Mouse (Mus musculus): ENCODE measurements around the gene Veph1. TPM values are rescaled to one million over a fixed set of nuclear protein-coding genes. Genes with fewer than 3 reads are reported as not detected.

The Veph1 gene
- polyA plus RNA-seq (2015; fragmentation: Nextera tagmentation; extraction: Ambion mirVana): 11.9 and 17.6 TPM in 2 replicates

- peak; percentile 85 for ATAC-seq (ENCODE audit: low FRiP score, low TSS enrichment)
- Histone ChIP-seq H3K4me3 (ENCODE audit: low read length) (peak within 1 kb of the TSS; percentile 40), H3K4me1 (ENCODE audit: insufficient read depth, low read length) (peaks cover 18% of the 10 kb centered on the region), H3K9ac (replicated peaks; ENCODE audit: low read length) (peak within 1 kb of the TSS; percentile 48), H3K4me2 (replicated peaks; ENCODE audit: low read depth, low read length) (peak within 1 kb of the TSS; percentile 43), H3K9me3 (ENCODE audit: low read length) (no peaks in the 10 kb centered on the region), H3K27ac (ENCODE audit: low read length) (peak within 1 kb of the TSS; percentile 88), H3K27me3 (ENCODE audit: insufficient read depth, low read length) (no peaks in the 10 kb centered on the region), H3K36me3 (ENCODE audit: insufficient read depth, low read length) (no peaks in the 10 kb centered on the region)
- WGBS: 24% methylated on average over 11 of the region's 11 CpGs
These were observed at the start of gene Veph1 for GRCm38 (mm10) chr3:66296545-66296944. Veph1 (minus strand) TSS chr3:66296837.

GRCm38 (mm10) chr3:66340742-66341141 is 44.1 kb upstream of the Veph1 start:
- 80% methylated on average over 2 of the region's 2 CpGs for WGBS
- Histone ChIP-seq H3K4me1 (ENCODE audit: insufficient read depth, low read length) (no peaks in the 10 kb centered on the region), H3K4me2 (replicated peaks; ENCODE audit: low read depth, low read length) (no peak overlapping the region), H3K27me3 (ENCODE audit: insufficient read depth, low read length) (no peaks in the 10 kb centered on the region), H3K36me3 (ENCODE audit: insufficient read depth, low read length) (no peaks in the 10 kb centered on the region), H3K9me3 (ENCODE audit: low read length) (no peaks in the 10 kb centered on the region), H3K27ac (ENCODE audit: low read length) (no peak overlapping the region), H3K4me3 (ENCODE audit: low read length) (no peak overlapping the region), H3K9ac (replicated peaks; ENCODE audit: low read length) (no peak overlapping the region)
- no peak for ATAC-seq (ENCODE audit: low FRiP score, low TSS enrichment)

- 79% methylated on average over 9 of the region's 9 CpGs for WGBS
- Histone ChIP-seq H3K4me1 (ENCODE audit: insufficient read depth, low read length) (no peaks in the 10 kb centered on the region), H3K27ac (ENCODE audit: low read length) (no peak overlapping the region), H3K27me3 (ENCODE audit: insufficient read depth, low read length) (no peaks in the 10 kb centered on the region), H3K36me3 (ENCODE audit: insufficient read depth, low read length) (no peaks in the 10 kb centered on the region), H3K9me3 (ENCODE audit: low read length) (no peaks in the 10 kb centered on the region), H3K9ac (replicated peaks; ENCODE audit: low read length) (no peak overlapping the region), H3K4me2 (replicated peaks; ENCODE audit: low read depth, low read length) (no peak overlapping the region), H3K4me3 (ENCODE audit: low read length) (no peak overlapping the region)
- no peak for ATAC-seq (ENCODE audit: low FRiP score, low TSS enrichment)
These were observed 35.7 kb upstream of the Veph1 start for GRCm38 (mm10) chr3:66332401-66332729.

- Histone ChIP-seq H3K4me2 (replicated peaks; ENCODE audit: low read depth, low read length) (no peak overlapping the region), H3K9ac (replicated peaks; ENCODE audit: low read length) (no peak overlapping the region), H3K4me3 (ENCODE audit: low read length) (no peak overlapping the region), H3K4me1 (ENCODE audit: insufficient read depth, low read length) (no peaks in the 10 kb centered on the region), H3K27ac (ENCODE audit: low read length) (no peak overlapping the region), H3K9me3 (ENCODE audit: low read length) (no peaks in the 10 kb centered on the region), H3K36me3 (ENCODE audit: insufficient read depth, low read length) (no peaks in the 10 kb centered on the region), H3K27me3 (ENCODE audit: insufficient read depth, low read length) (no peaks in the 10 kb centered on the region)
- ATAC-seq (ENCODE audit: low FRiP score, low TSS enrichment): peak; percentile 80; the same call in 1 of the 2 replicates
- WGBS: 60% methylated on average over 12 of the region's 12 CpGs
These were observed 35.2 kb upstream of the Veph1 start for GRCm38 (mm10) chr3:66331592-66332400.

GRCm38 (mm10) chr3:66330896-66331579 is 34.4 kb upstream of the Veph1 start:
- WGBS: 91% methylated on average over 15 of the region's 15 CpGs
- no peaks in the 10 kb centered on the region for H3K36me3 ChIP-seq (ENCODE audit: insufficient read depth, low read length)
- H3K4me3 ChIP-seq (ENCODE audit: low read length): no peak overlapping the region
- no peaks in the 10 kb centered on the region for H3K4me1 ChIP-seq (ENCODE audit: insufficient read depth, low read length)
- H3K27ac ChIP-seq (ENCODE audit: low read length): no peak overlapping the region
- no peaks in the 10 kb centered on the region for H3K27me3 ChIP-seq (ENCODE audit: insufficient read depth, low read length)
- no peaks in the 10 kb centered on the region for H3K9me3 ChIP-seq (ENCODE audit: low read length)
- no peak for ATAC-seq (ENCODE audit: low FRiP score, low TSS enrichment)
- no peak overlapping the region for H3K9ac ChIP-seq (replicated peaks; ENCODE audit: low read length)
- H3K4me2 ChIP-seq (replicated peaks; ENCODE audit: low read depth, low read length): no peak overlapping the region

GRCm38 (mm10) chr3:66325962-66326834 is 29.6 kb upstream of the Veph1 start:
- H3K9ac ChIP-seq (replicated peaks; ENCODE audit: low read length): no peak overlapping the region

GRCm38 (mm10) chr3:66325486-66325951 is 28.9 kb upstream of the Veph1 start:
- H3K36me3 ChIP-seq (ENCODE audit: insufficient read depth, low read length): no peaks in the 10 kb centered on the region
- no peak overlapping the region for H3K9ac ChIP-seq (replicated peaks; ENCODE audit: low read length)
- H3K9me3 ChIP-seq (ENCODE audit: low read length): no peaks in the 10 kb centered on the region
- 79% methylated on average over 5 of the region's 5 CpGs for WGBS
- H3K4me3 ChIP-seq (ENCODE audit: low read length): no peak overlapping the region
- H3K27ac ChIP-seq (ENCODE audit: low read length): no peak overlapping the region
- no peaks in the 10 kb centered on the region for H3K27me3 ChIP-seq (ENCODE audit: insufficient read depth, low read length)
- no peak for ATAC-seq (ENCODE audit: low FRiP score, low TSS enrichment)
- no peak overlapping the region for H3K4me2 ChIP-seq (replicated peaks; ENCODE audit: low read depth, low read length)
- H3K4me1 ChIP-seq (ENCODE audit: insufficient read depth, low read length): no peaks in the 10 kb centered on the region

More at GRCm38 (mm10) chr3:66325962-66326834, 29.6 kb upstream of the Veph1 start:
- no peak for ATAC-seq (ENCODE audit: low FRiP score, low TSS enrichment)
- WGBS: 86% methylated on average over 16 of the region's 16 CpGs
- no peaks in the 10 kb centered on the region for H3K36me3 ChIP-seq (ENCODE audit: insufficient read depth, low read length)
- no peaks in the 10 kb centered on the region for H3K9me3 ChIP-seq (ENCODE audit: low read length)
- H3K4me3 ChIP-seq (ENCODE audit: low read length): no peak overlapping the region
- H3K27me3 ChIP-seq (ENCODE audit: insufficient read depth, low read length): no peaks in the 10 kb centered on the region
- H3K4me2 ChIP-seq (replicated peaks; ENCODE audit: low read depth, low read length): no peak overlapping the region
- no peak overlapping the region for H3K27ac ChIP-seq (ENCODE audit: low read length)
- no peaks in the 10 kb centered on the region for H3K4me1 ChIP-seq (ENCODE audit: insufficient read depth, low read length)

- H3K9me3 ChIP-seq (ENCODE audit: low read length): no peaks in the 10 kb centered on the region
These were observed 18.4 kb upstream of the Veph1 start for GRCm38 (mm10) chr3:66314793-66315715.

GRCm38 (mm10) chr3:66310586-66310985 is 13.9 kb upstream of the Veph1 start:
- no peak overlapping the region for H3K4me2 ChIP-seq (replicated peaks; ENCODE audit: low read depth, low read length)
- no peaks in the 10 kb centered on the region for H3K36me3 ChIP-seq (ENCODE audit: insufficient read depth, low read length)
- no peak overlapping the region for H3K9ac ChIP-seq (replicated peaks; ENCODE audit: low read length)
- no peaks in the 10 kb centered on the region for H3K9me3 ChIP-seq (ENCODE audit: low read length)
- H3K4me3 ChIP-seq (ENCODE audit: low read length): no peak overlapping the region
- H3K4me1 ChIP-seq (ENCODE audit: insufficient read depth, low read length): no peaks in the 10 kb centered on the region
- 91% methylated on average over 1 of the region's 1 CpGs for WGBS
- no peak for ATAC-seq (ENCODE audit: low FRiP score, low TSS enrichment)
- H3K27me3 ChIP-seq (ENCODE audit: insufficient read depth, low read length): no peaks in the 10 kb centered on the region
- H3K27ac ChIP-seq (ENCODE audit: low read length): no peak overlapping the region

More at GRCm38 (mm10) chr3:66314793-66315715, 18.4 kb upstream of the Veph1 start:
- no peak overlapping the region for H3K9ac ChIP-seq (replicated peaks; ENCODE audit: low read length)
- H3K4me1 ChIP-seq (ENCODE audit: insufficient read depth, low read length): no peaks in the 10 kb centered on the region
- H3K27me3 ChIP-seq (ENCODE audit: insufficient read depth, low read length): no peaks in the 10 kb centered on the region
- no peak overlapping the region for H3K27ac ChIP-seq (ENCODE audit: low read length)
- H3K4me2 ChIP-seq (replicated peaks; ENCODE audit: low read depth, low read length): no peak overlapping the region
- no peak for ATAC-seq (ENCODE audit: low FRiP score, low TSS enrichment)
- 74% methylated on average over 8 of the region's 8 CpGs for WGBS
- no peaks in the 10 kb centered on the region for H3K36me3 ChIP-seq (ENCODE audit: insufficient read depth, low read length)
- no peak overlapping the region for H3K4me3 ChIP-seq (ENCODE audit: low read length)

Measured in kidney, embryonic 16.5 days (tissue).